Mouse (Mus musculus): ENCODE results near the gene Grik3. TPM values are rescaled to one million over a fixed set of nuclear protein-coding genes. Genes with fewer than 3 reads are reported as not detected.

The Grik3 gene
- total RNA-seq, 2 experiments from 2014 or later, result 42.3 to 45.8 TPM

- Histone ChIP-seq H3K27ac (no peak overlapping the region), H3K4me3 (no peak overlapping the region)
- no peak for TF ChIP-seq CTCF (IDR thresholded peaks at IDR 0.05)
- intact Hi-C loops (cut with DNase I), result no loop called here
- DNase-seq (ENCODE audit: extremely low spot score in 1 of 2, low spot score in 2 of 2), result peak in 1 of 2 experiments; percentile 35
Measured at GRCm38 (mm10) chr4:125478071-125478470, 12.4 kb upstream of the Grik3 start.

- Histone ChIP-seq H3K27ac (no peak overlapping the region), H3K4me3 (no peak overlapping the region)
- DNase-seq (ENCODE audit: extremely low spot score in 1 of 2, low spot score in 2 of 2), result no peak
- no peak for TF ChIP-seq CTCF (IDR thresholded peaks at IDR 0.05)
- intact Hi-C loops (cut with DNase I), result loop anchor here (10.0 kb wide), 1 partner anchor 316 kb away; no protein-coding TSS in a partner anchor
Measured at GRCm38 (mm10) chr4:125481256-125481655, 9.2 kb upstream of the Grik3 start.

- Histone ChIP-seq H3K4me3 (no peak overlapping the region), H3K27ac (no peak overlapping the region)
- TF ChIP-seq CTCF (IDR thresholded peaks at IDR 0.05), result no peak
- no peak for DNase-seq (ENCODE audit: extremely low spot score in 1 of 2, low spot score in 2 of 2)
- intact Hi-C loops (cut with DNase I), result loop anchor here (10.0 kb wide), 1 partner anchor 319 kb away; no protein-coding TSS in a partner anchor
Measured at GRCm38 (mm10) chr4:125484131-125484530, 6.4 kb upstream of the Grik3 start.

GRCm38 (mm10) chr4:125485416-125486239 is 4.9 kb upstream of the Grik3 start:
- no peak overlapping the region for H3K4me3 ChIP-seq
- H3K27ac ChIP-seq, result no peak overlapping the region
- no peak for TF ChIP-seq CTCF (IDR thresholded peaks at IDR 0.05)
- intact Hi-C loops (cut with DNase I), result loop anchor here (2.0 to 10.0 kb wide), 4 partner anchors 88 to 457 kb away; no protein-coding TSS in a partner anchor
- no peak for DNase-seq (ENCODE audit: extremely low spot score in 1 of 2, low spot score in 2 of 2)

- no peak for DNase-seq (ENCODE audit: extremely low spot score in 1 of 2, low spot score in 2 of 2)
- intact Hi-C loops (cut with DNase I), result loop anchor here (2.0 to 10.0 kb wide), 4 partner anchors 89 to 456 kb away; no protein-coding TSS in a partner anchor
Measured at GRCm38 (mm10) chr4:125486616-125487015, 3.9 kb upstream of the Grik3 start.

GRCm38 (mm10) chr4:125487031-125487430 is 3.5 kb upstream of the Grik3 start:
- Histone ChIP-seq H3K27ac (no peak overlapping the region; the same call in 1 of the 2 replicates), H3K4me3 (no peak overlapping the region)
- intact Hi-C loops (cut with DNase I), result loop anchor here (2.0 to 10.0 kb wide), 4 partner anchors 90 to 455 kb away; no protein-coding TSS in a partner anchor
- no peak for DNase-seq (ENCODE audit: extremely low spot score in 1 of 2, low spot score in 2 of 2)
- TF ChIP-seq CTCF (IDR thresholded peaks at IDR 0.05), result no peak

More at GRCm38 (mm10) chr4:125486616-125487015, 3.9 kb upstream of the Grik3 start:
- Histone ChIP-seq H3K27ac (no peak overlapping the region; the same call in 1 of the 2 replicates), H3K4me3 (no peak overlapping the region)
- TF ChIP-seq CTCF (IDR thresholded peaks at IDR 0.05), result peak; percentile 31

- H3K4me3 ChIP-seq, result peak overlapping the region; percentile 55
- intact Hi-C loops (cut with DNase I), result loop anchor here (5.0 to 10.0 kb wide), 3 partner anchors 92 to 453 kb away; no protein-coding TSS in a partner anchor
- H3K27ac ChIP-seq, result peak overlapping the region; percentile 83
- no peak for DNase-seq (ENCODE audit: extremely low spot score in 1 of 2, low spot score in 2 of 2)
- TF ChIP-seq CTCF (IDR thresholded peaks at IDR 0.05), result no peak
Measured at GRCm38 (mm10) chr4:125488796-125489637, 1.5 kb upstream of the Grik3 start.

GRCm38 (mm10) chr4:125489901-125490590 is 454 bp upstream of the Grik3 start:
- intact Hi-C loops (cut with DNase I), result loop anchor here (5.0 to 10.0 kb wide), 6 partner anchors 93 to 452 kb away; no protein-coding TSS in a partner anchor
- DNase-seq (ENCODE audit: extremely low spot score in 1 of 2, low spot score in 2 of 2), result peak; percentile 54 to 56
- no peak for TF ChIP-seq CTCF (IDR thresholded peaks at IDR 0.05)
- H3K4me3 ChIP-seq, result peak overlapping the region; percentile 55
- H3K27ac ChIP-seq, result peak overlapping the region; percentile 83

- H3K4me3 ChIP-seq, result peak overlapping the region; percentile 55
- peak overlapping the region; percentile 83 for H3K27ac ChIP-seq
- intact Hi-C loops (cut with DNase I), result loop anchor here (5.0 kb wide), 3 partner anchors 174 to 259 kb away; no protein-coding TSS in a partner anchor
- peak in 1 of 2 experiments; percentile 30 for DNase-seq (ENCODE audit: extremely low spot score in 1 of 2, low spot score in 2 of 2)
- no peak for TF ChIP-seq CTCF (IDR thresholded peaks at IDR 0.05)
Measured at GRCm38 (mm10) chr4:125491505-125492121, 1.1 kb downstream of the Grik3 start.

GRCm38 (mm10) chr4:125492122-125492505 is 1.6 kb downstream of the Grik3 start:
- intact Hi-C loops (cut with DNase I), result loop anchor here (5.0 kb wide), 3 partner anchors 175 to 260 kb away; no protein-coding TSS in a partner anchor
- DNase-seq (ENCODE audit: extremely low spot score in 1 of 2, low spot score in 2 of 2), result no peak
- no peak for TF ChIP-seq CTCF (IDR thresholded peaks at IDR 0.05)
- Histone ChIP-seq H3K27ac (peak overlapping the region; percentile 83), H3K4me3 (peak overlapping the region; percentile 55)
